Mouse (Mus musculus): Measurements from ENCODE around the gene Dclre1b.

DNA sequence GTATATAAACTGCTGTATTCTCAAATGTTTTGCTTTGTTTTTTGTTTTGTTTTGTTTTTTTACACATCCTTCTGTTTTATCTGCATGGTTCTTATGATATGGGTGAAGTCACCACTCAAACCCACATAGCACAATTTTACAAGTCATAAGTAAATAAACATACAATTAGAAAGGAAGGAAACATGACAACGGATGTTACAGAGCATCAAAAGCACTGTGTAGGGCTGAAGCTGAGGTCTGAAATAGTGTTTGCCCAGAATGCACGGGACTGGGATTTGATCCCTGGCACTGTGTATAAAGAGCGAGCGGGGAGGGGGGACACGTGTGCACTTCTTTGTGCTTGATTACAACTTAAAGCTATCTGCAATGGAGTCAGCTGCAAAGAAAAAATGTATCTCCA is 28.5 kb downstream of the Dclre1b start:
- TF ChIP-seq CTCF (IDR thresholded peaks at IDR 0.05) (no peak), POLR2A (IDR thresholded peaks at IDR 0.05; ENCODE audit: insufficient read depth, low read depth, low read length) (no peak)

Data from heart, adult 2 months (tissue).